Mouse (Mus musculus): ENCODE results near the gene Mospd1. TPM values are rescaled to one million over a fixed set of nuclear protein-coding genes. Genes with fewer than 3 reads are reported as not detected.

Gene Mospd1
- polyA plus RNA-seq (2015; fragmentation: Nextera tagmentation; extraction: Ambion mirVana) = 41.4 and 42.1 TPM in 2 replicates

DNA sequence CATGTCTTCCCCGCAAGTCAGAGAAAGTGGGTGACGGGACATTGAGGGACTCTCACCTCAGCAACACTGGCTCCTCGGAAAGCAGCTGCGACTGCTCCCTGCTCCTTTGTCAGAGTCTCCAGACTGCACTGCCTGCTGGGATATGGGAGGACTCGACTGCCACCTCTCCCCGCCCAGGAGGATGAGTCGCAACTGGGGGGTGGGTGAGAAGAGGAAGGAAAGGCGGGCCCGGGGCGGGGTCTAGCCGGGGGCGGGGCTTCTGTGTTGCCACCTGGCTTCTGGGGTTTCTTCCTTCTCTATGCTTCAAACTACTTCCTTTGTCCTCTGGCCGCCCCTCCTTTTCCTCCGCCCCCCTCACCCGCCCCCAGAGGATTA is at the start of gene Mospd1:
Gene Mospd1, minus strand, starts transcription at position 137 of the 375 bp plus-strand sequence.
- DNase-seq (ENCODE audit: low spot score) = peak; percentile 88

DNA sequence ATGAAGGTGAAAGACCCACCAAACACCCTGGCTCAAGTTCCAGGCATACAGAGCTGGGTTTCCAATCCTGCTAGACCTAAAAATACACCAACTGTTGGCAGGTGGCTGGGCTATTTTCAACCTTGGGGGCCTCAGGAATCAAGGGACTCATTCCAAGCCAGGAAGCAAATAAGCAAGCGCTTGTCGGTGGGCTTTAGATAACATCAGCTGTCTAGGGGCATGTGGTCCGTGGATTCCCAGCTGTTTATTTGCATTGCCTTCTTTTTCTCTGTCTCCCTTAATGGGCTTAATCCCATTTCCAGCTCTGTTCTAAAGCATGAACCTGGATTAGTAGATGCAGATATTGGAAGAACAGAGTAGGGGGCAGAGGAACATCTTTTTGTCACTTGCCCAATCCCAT is 16.1 kb upstream of the Mospd1 start:
- no peak for DNase-seq (ENCODE audit: low spot score)

DNA sequence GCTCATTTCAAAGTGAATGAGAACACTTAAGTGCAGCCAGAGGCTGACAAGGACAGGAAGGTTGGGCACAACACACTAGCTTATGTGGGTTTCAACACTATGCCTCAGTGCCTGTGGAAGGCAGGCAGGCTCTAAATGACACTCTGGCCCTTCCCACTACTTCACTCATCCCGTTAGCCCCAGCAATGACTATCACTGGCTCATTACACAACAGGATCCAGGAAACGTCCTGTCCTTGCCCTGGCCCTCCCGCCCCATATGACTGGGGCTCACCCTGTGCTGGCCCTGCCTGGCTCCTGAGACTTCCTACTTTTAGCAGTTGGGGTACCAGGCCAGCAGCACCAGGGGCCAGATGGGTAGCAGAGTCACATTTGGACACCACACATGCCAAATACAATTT is 12.8 kb upstream of the Mospd1 start:
- DNase-seq (ENCODE audit: low spot score) = no peak

DNA sequence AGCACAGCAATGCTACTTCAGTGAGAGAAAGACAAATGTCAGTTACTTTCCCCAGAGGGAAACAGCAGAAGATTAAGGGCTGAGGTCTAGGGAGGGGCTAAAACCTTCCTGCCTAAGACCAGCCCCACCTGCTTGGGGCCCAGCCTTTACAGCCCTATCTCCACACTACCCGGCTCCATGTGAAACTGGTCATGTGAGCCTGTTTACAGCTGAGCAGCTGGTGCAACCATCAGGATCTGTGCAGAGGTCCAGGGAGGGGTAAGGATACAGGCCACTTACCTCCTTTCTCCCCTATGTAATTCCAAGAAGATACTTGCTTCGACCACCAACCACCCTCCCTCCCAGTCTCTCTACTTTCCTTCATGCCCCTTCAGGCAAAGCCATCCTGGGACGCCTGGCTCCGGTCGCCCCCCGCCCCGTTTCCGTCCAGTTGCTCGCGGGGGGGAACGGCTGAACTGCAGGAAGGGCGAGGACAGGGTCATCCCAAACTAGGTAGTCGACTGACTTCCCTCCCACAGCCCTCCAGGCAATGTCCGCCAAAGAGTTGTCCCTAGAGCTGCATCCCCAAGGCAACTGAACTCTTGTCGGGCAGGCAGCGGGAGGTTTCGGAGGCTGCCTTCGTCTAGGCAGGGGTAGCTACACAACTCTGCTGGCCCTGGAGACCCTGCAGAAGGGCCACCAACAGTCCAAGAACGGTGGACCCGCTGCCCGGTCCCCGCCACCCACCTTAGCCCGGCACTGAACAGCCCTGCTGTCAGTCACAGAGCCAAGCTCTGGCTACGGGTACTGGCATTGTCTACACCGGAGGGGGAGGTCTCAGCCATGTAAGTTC is 552 bp downstream of the Mospd1 start:
- DNase-seq (ENCODE audit: low spot score) = peak; percentile 55

DNA sequence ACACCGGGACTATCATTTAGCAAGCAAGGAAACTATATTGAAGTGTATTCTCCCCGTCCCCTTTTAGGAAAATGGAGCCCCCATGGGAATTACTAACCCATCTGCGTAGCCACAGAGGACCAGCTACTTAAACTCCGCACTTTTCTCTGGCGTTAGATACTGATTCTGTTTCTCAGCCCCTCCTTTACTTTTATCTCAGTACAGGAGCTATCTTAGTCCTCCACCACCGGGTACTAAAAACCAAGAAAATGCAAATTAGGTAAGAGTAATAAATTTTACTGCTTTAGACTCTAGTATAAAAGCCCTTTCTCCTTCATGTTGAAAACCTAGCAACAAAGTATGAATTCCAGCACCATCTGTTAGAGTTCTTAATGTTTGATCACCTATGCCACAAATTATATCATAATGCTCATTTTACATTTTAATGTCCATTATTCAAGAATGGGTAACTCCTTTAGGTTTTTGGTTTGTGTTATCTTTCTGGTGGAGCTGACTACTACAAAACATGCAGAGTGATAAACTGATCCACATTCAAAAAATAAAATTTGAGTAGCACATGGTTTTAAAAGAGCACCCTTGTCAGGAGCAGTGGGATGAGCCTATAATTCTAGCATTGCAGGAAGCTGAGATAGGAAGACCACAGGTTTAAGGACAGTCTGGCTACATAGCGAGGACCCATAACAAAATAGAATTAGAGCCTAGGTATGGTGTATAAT is 5.5 kb downstream of the Mospd1 start:
- no peak for DNase-seq (ENCODE audit: low spot score)

DNA sequence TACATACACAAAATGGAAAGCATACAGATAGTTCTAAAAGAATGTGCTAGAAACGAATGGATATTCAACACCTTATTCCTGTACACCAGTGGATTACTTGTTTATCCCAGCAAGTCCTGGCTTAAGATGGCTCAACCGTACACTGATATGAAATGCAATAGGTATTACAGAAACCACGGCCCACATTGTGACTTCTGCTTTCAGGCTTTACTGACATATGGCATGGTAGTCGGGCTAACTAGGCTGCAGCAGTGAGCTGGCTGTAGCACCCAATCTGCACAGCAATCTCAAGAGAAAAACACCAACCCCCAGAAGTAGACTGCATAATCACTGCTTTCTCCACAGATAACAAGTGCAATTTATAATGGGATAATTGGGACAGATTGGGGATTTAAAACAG is 21.9 kb downstream of the Mospd1 start:
- no peak for DNase-seq (ENCODE audit: low spot score)

DNA sequence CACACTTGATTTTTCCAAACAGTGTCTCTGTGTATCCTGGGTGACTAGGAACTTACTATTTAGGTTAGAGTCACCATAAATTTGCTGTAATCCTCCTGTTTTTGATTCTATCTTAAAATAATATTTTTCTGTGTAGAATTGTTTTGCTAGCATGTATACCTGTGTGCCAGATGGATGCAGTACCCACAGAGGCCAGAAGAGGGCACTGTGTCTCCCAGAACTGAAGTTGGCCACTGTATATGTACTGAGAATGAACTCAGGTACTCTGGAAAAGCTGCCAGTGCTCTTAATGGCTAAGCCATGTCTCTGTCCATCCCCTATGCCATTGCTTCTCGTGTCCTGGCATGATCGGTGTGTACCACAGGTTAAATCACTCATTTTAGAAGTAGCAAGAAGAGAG is 28.8 kb downstream of the Mospd1 start:
- peak; percentile 55 for DNase-seq (ENCODE audit: low spot score)

DNA sequence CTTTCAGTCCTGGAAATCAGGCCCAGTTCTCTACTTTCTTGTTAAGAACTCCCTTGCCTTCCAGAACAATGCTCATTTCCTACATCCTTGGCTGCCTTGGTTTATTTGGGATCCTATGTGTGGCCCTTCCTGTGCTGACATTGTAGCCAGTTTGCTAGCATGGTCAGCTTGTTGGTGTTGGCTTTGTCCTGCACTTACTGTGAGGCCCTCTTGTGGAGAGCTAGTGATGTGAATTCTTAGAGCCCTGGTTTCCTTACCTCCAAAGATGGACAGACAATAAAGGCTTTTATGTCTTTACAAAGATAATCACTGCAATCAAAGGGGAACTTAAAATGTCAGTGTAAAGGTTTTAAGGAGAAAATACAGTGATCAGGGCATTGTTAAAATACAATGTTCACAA is 32.9 kb downstream of the Mospd1 start:
- no peak for DNase-seq (ENCODE audit: low spot score)

DNA sequence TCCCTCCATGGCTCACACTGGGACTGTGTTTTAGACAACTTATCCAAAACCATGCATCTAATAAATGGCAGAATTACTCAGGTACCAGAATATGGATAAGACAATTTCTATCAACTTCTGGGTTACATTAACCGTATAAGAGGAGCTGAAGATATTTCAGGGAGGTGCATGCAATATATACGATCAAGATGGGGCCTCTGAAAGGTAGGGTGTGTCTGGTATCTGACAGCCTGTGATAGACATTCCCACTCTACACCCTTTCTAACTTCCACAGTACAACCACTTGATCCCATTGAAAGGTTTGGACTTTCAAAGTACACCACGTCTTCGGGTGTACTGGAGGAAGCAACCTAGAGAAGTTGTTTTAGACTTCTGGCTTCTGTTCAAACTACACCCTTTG is 39.9 kb downstream of the Mospd1 start:
- no peak for DNase-seq (ENCODE audit: low spot score)

DNA sequence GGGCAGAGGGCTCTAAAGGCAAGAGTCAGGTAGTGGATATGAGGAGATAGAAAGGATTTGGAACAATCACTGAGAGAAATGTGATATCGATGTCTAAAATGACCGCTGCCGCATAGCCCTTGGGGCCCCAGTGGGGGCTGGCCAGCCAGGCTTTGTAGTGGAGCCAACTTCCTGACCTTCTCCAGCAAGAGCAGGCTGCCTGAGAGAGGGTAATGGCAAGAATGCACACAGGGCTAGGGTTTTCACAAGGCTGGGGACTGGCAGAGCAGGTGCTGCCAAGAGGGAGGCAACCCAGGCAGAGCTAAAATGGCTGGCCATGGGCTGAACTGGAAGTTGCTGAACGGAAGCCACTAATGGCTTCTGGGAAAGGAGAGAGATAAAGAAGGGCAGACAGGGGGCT is 49.2 kb downstream of the Mospd1 start:
- no peak for DNase-seq (ENCODE audit: low spot score)

DNA sequence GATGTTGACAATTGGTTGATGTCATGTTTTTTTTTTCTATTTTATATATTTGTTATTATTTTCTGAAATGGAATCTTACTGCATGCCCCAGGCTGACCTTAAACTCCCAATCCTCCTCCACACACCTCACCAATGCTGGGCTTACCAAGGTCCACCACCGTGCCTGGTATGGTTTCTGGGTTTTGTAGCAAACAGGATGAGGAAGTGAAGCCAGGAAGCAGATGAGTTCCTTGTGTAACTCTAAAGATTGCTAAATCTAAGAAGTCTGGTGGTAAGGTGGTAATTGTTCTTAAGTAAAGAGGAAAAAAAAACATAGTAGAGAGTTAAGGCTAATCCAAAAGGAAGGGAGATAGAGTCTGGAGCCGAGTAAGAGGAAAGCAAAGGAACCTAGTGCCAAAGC is 49.7 kb downstream of the Mospd1 start:
- DNase-seq (ENCODE audit: low spot score) = no peak

Other genes with a start within 250 kb of the Mospd1 start
- gene Plac1, start 130.4 kb downstream of the Mospd1 start, polyA plus RNA-seq (2015; fragmentation: Nextera tagmentation; extraction: Ambion mirVana) = 0.72 and 0.92 TPM in 2 replicates
- gene Fam122b, start 100.7 kb downstream of the Mospd1 start, polyA plus RNA-seq (2015; fragmentation: Nextera tagmentation; extraction: Ambion mirVana) = 6.1 and 6.4 TPM in 2 replicates
- not detected in 2 replicates for gene Fam122c, start 97.1 kb downstream of the Mospd1 start, polyA plus RNA-seq (2015; fragmentation: Nextera tagmentation; extraction: Ambion mirVana)
- 0.30 TPM in 1 of 2 replicates, not detected in the other for gene Etd, start 64.4 kb upstream of the Mospd1 start, polyA plus RNA-seq (2015; fragmentation: Nextera tagmentation; extraction: Ambion mirVana)
- gene Rtl8c, start 237.5 kb upstream of the Mospd1 start, polyA plus RNA-seq (2015; fragmentation: Nextera tagmentation; extraction: Ambion mirVana) = 16.4 and 16.8 TPM in 2 replicates
- gene Gm14597, start 238.5 kb upstream of the Mospd1 start, polyA plus RNA-seq (2015; fragmentation: Nextera tagmentation; extraction: Ambion mirVana) = not detected in 2 replicates